Mouse (Mus musculus) ovary, adult 2 months (tissue): ENCODE measurements around the gene Cav2. TPM values are rescaled to one million over a fixed set of nuclear protein-coding genes. Genes with fewer than 3 reads are reported as not detected.

Experiments
- polyA plus RNA-seq: library from polyadenylated mRNA; depleted of rRNA; stranded (reverse); fragments of >200 nt; gene quantifications from 2 replicates; pipeline ENCODE4 v1.2.3, GENCODE M21; 2012; rRNA removed

Cav2 gene
- 49.9 and 61.5 TPM in 2 replicates for polyA plus RNA-seq

GRCm38 (mm10) chr6:17280939-17281756, at the start of gene Cav2:
TSS of gene Cav2 (plus strand) at chr6:17281185.

GRCm38 (mm10) chr6:17305954-17306601, 25.1 kb downstream of the Cav2 start, which contains the start of gene Cav1:
TSS of gene Cav1 (plus strand) at chr6:17306335.

Other genes starting within 250 kb of the Cav2 start
- 59.6 and 62.5 TPM in 2 replicates for gene Tes, start 216.0 kb upstream of the Cav2 start, polyA plus RNA-seq
- gene Cav1, start 25.1 kb downstream of the Cav2 start, polyA plus RNA-seq = 419 and 551 TPM in 2 replicates
- gene Met, start 182.6 kb downstream of the Cav2 start, polyA plus RNA-seq = 4.4 TPM in 2 replicates